Mouse (Mus musculus) hindbrain, embryonic 11.5 days (tissue): Measurements from ENCODE around the gene Spag9. TPM values are rescaled to one million over a fixed set of nuclear protein-coding genes. Genes with fewer than 3 reads are reported as not detected.

ENCODE experiments used
- ATAC-seq: fragments of 200-750 bp; cut with Nextera tagmentation; 2 replicates; pipeline ENCODE4 v1.8.0; 2017; ENCODE audit warnings: mild to moderate bottlenecking, moderate TSS enrichment, moderate library complexity; ENCODE audit not compliant: low FRiP score
- DNase-seq: peaks from one replicate; pipeline ENCODE4 v3.0.0-alpha.2; 2015; ENCODE audit warnings: low spot score
- H3K27ac ChIP-seq: fragments of 300-500 bp; sonication (generic); 2 replicates; pipeline ENCODE4 v1.5.1; 2014; ENCODE audit warnings: mild to moderate bottlenecking, low read depth, low read length
- H3K27me3 ChIP-seq: fragments of 300-500 bp; sonication (generic); 2 replicates; pipeline ENCODE4 v1.6.1; 2014; ENCODE audit warnings: mild to moderate bottlenecking, low read length, moderate library complexity, mixed read lengths; ENCODE audit not compliant: control insufficient read depth, insufficient read depth
- H3K36me3 ChIP-seq: fragments of 300-500 bp; sonication (generic); 2 replicates; pipeline ENCODE4 v1.6.1; 2014; ENCODE audit warnings: mild to moderate bottlenecking, low read length, moderate library complexity, mixed read lengths; ENCODE audit not compliant: control insufficient read depth, insufficient read depth
- H3K4me1 ChIP-seq: fragments of 300-500 bp; sonication (generic); replicated peaks from 2 replicates; pipeline ENCODE4 v1.6.1; 2014; ENCODE audit warnings: low read length, mixed read lengths; ENCODE audit not compliant: control insufficient read depth, insufficient read depth
- H3K4me2 ChIP-seq: fragments of 300-500 bp; sonication (generic); replicated peaks from 2 replicates; pipeline ENCODE4 v1.6.1; 2014; ENCODE audit warnings: mild to moderate bottlenecking, low read depth, low read length
- H3K4me3 ChIP-seq: fragments of 300-500 bp; sonication (generic); 2 replicates; pipeline ENCODE4 v1.5.1; 2014; ENCODE audit warnings: low read depth, low read length
- H3K9ac ChIP-seq: fragments of 300-500 bp; sonication (generic); 2 replicates; pipeline ENCODE4 v1.6.1; 2014; ENCODE audit warnings: low read depth, low read length
- H3K9me3 ChIP-seq: fragments of 300-500 bp; sonication (generic); 2 replicates; pipeline ENCODE4 v1.6.1; 2016; ENCODE audit warnings: low read length; ENCODE audit not compliant: control insufficient read depth
- WGBS: fragments of 180-500 bp; shearing (Covaris S2); extraction: QIAGEN DNeasy Blood & Tissue Kit; methylation state at CpG from one replicate; pipeline ENCODE4 v1.1.7; 2014; 5-methylcytosine and 5-hydroxymethylcytosine counted together
- polyA plus RNA-seq: library from polyadenylated mRNA; unstranded; fragments of >200 nt; fragmentation: Nextera tagmentation; extraction: Ambion mirVana; gene quantifications from 2 replicates; pipeline ENCODE4 v1.2.1, GENCODE M21; 2014

The Spag9 gene
- polyA plus RNA-seq, 1 experiment from 2014 or later, result 107 TPM

DNA sequence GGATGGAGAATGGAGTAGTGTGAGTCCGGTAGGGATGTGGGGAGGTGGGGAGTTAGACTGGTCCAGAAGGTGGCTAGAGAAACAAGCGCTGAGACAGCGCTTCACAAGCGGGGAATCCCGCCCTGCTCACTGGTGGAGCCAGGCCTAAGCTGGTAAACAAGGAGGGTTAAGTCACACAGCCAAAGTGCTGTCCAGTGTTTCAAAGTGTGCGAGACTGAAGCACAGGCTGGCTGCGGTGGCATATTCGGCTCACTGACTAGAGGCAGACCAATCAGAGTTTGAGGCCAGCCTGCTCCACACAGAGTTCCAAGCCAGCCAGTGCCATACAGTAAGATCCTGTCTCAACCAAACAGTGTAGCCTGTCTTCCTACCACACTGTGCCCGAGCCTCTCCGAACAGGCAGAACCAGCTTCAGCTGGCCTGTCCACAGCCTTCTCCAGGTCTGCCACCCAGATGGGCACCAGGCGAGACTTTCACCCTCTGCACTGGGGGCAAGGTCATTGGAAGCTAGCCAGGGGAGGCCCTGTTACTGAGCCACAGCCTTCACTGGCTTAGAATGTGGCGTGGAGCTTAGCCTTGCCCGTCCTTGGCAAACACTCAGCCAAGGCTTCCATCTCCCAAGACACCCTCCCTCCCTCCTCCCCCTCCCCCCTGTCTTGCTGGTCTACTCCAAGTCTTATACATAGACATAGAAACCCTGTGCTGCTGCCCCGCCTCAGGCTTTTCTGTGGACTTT lies 141.6 kb downstream of the Spag9 start:
- ATAC-seq (no peak), DNase-seq (no peak)
- Histone ChIP-seq H3K4me2 (no peak overlapping the region), H3K9me3 (no peaks in the 10 kb centered on the region), H3K36me3 (no peaks in the 10 kb centered on the region), H3K9ac (no peak overlapping the region), H3K4me1 (0 out of 2 replicates have a peak, but pooled peaks cover 3% of the 10 kb centered on the region), H3K27me3 (no peaks in the 10 kb centered on the region), H3K4me3 (no peak overlapping the region), H3K27ac (no peak overlapping the region)
- WGBS, result 83% methylated on average over 14 of the region's 14 CpGs

GRCm38 (mm10) chr11:94138411-94139231 lies 142.7 kb downstream of the Spag9 start:
- ATAC-seq (no peak), DNase-seq (no peak)
- H3K27ac ChIP-seq, result no peak overlapping the region
- no peak overlapping the region for H3K4me2 ChIP-seq
- H3K9ac ChIP-seq, result no peak overlapping the region
- H3K27me3 ChIP-seq, result no peaks in the 10 kb centered on the region
- 42% methylated on average over 24 of the region's 24 CpGs for WGBS
- no peaks in the 10 kb centered on the region for H3K9me3 ChIP-seq
- 0 out of 2 replicates have a peak, but pooled peaks cover 3% of the 10 kb centered on the region for H3K4me1 ChIP-seq
- H3K4me3 ChIP-seq, result no peak overlapping the region
- H3K36me3 ChIP-seq, result no peaks in the 10 kb centered on the region

DNA sequence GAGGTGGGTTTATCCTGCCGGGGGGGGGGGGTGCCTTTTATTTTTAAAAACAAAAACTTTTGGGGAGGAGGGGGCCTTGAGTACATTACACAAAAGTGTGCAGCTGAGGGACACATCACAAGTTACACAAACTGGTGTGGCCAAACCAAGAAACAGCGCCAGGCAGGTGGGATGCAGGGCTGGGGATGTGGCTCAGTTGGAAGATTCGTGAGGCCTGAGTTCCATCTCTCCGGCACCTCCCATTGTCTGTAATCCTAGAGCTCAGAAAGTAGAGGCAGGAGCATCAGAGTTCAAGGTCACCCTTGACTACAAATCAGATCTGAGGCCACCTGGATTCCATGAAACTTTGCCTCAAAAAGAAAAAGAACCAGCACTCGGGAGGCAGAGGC lies 143.3 kb downstream of the Spag9 start:
- no peak for ATAC-seq
- WGBS, result 90% methylated on average over 5 of the region's 5 CpGs
- no peaks in the 10 kb centered on the region for H3K36me3 ChIP-seq

GRCm38 (mm10) chr11:94140540-94140939 lies 144.6 kb downstream of the Spag9 start:
- H3K4me3 ChIP-seq, result no peak overlapping the region

More for the DNA sequence above, 143.3 kb downstream of the Spag9 start:
- H3K27ac ChIP-seq, result no peak overlapping the region
- H3K4me1 ChIP-seq, result 0 out of 2 replicates have a peak, but pooled peaks cover 3% of the 10 kb centered on the region
- H3K9ac ChIP-seq, result no peak overlapping the region
- DNase-seq, result no peak
- no peak overlapping the region for H3K4me2 ChIP-seq
- H3K4me3 ChIP-seq, result no peak overlapping the region
- H3K9me3 ChIP-seq, result no peaks in the 10 kb centered on the region
- no peaks in the 10 kb centered on the region for H3K27me3 ChIP-seq

GRCm38 (mm10) chr11:94141564-94141963 lies 145.7 kb downstream of the Spag9 start:
- Histone ChIP-seq H3K9me3 (no peaks in the 10 kb centered on the region), H3K4me3 (no peak overlapping the region), H3K27ac (no peak overlapping the region), H3K4me1 (0 out of 2 replicates have a peak, but pooled peaks cover 3% of the 10 kb centered on the region), H3K4me2 (no peak overlapping the region), H3K27me3 (no peaks in the 10 kb centered on the region), H3K9ac (no peak overlapping the region), H3K36me3 (no peaks in the 10 kb centered on the region)
- 46% methylated on average over 3 of the region's 3 CpGs for WGBS
- ATAC-seq (no peak), DNase-seq (no peak)

More at GRCm38 (mm10) chr11:94140540-94140939, 144.6 kb downstream of the Spag9 start:
- ATAC-seq (no peak), DNase-seq (no peak)
- Histone ChIP-seq H3K36me3 (no peaks in the 10 kb centered on the region), H3K4me1 (0 out of 2 replicates have a peak, but pooled peaks cover 3% of the 10 kb centered on the region), H3K27me3 (no peaks in the 10 kb centered on the region), H3K9me3 (no peaks in the 10 kb centered on the region), H3K27ac (no peak overlapping the region), H3K4me2 (no peak overlapping the region), H3K9ac (no peak overlapping the region)
- 80% methylated on average over 3 of the region's 3 CpGs for WGBS

DNA sequence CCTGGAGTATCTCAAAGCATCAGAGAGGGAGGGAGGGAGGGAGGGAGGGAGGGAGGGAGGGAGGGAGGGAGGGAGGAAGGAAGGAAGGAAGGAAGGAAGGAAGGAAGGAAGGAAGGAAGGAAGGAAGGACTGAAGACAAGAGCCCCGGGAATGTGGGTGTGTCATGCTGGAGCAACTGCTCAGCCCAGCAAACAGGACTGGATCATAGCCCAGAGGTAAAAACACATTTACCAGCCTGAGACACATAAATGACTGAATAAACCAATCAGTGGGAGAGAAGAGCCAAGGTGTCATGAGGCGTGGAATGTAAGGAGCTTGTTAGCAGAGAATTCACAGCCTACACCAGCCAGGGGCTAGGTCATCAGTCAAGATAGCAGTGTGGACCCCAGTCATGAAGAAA lies 147.4 kb downstream of the Spag9 start:
- Histone ChIP-seq H3K9me3 (no peaks in the 10 kb centered on the region), H3K9ac (no peak overlapping the region), H3K36me3 (no peaks in the 10 kb centered on the region), H3K4me2 (no peak overlapping the region), H3K27me3 (no peaks in the 10 kb centered on the region), H3K4me3 (no peak overlapping the region), H3K4me1 (no peaks in the 10 kb centered on the region), H3K27ac (no peak overlapping the region)
- DNase-seq (no peak), ATAC-seq (no peak)
- 80% methylated on average over 2 of the region's 2 CpGs for WGBS

GRCm38 (mm10) chr11:94144771-94145539 lies 149.1 kb downstream of the Spag9 start:
- Histone ChIP-seq H3K4me1 (no peaks in the 10 kb centered on the region), H3K4me3 (no peak overlapping the region), H3K9me3 (no peaks in the 10 kb centered on the region), H3K36me3 (no peaks in the 10 kb centered on the region), H3K27ac (no peak overlapping the region), H3K4me2 (no peak overlapping the region), H3K9ac (no peak overlapping the region), H3K27me3 (no peaks in the 10 kb centered on the region)
- ATAC-seq (no peak), DNase-seq (no peak)
- 85% methylated on average over 11 of the region's 11 CpGs for WGBS

- no peak overlapping the region for H3K4me3 ChIP-seq
- 92% methylated on average over 14 of the region's 14 CpGs for whole genome bisulfite sequencing
- DNase-seq (no peak), ATAC-seq (no peak)
- H3K9ac ChIP-seq, result no peak overlapping the region
- H3K27ac ChIP-seq, result no peak overlapping the region
- peaks cover 3% of the 10 kb centered on the region; the same call in 1 of the 2 replicates for H3K4me1 ChIP-seq
- no peaks in the 10 kb centered on the region for H3K36me3 ChIP-seq
- no peaks in the 10 kb centered on the region for H3K9me3 ChIP-seq
- no peak overlapping the region for H3K4me2 ChIP-seq
- no peaks in the 10 kb centered on the region for H3K27me3 ChIP-seq
Observed at GRCm38 (mm10) chr11:94146049-94146605, 150.2 kb downstream of the Spag9 start.
